ENCODE assay signal across 8 mouse cellular contexts in the genomic region with DNA sequence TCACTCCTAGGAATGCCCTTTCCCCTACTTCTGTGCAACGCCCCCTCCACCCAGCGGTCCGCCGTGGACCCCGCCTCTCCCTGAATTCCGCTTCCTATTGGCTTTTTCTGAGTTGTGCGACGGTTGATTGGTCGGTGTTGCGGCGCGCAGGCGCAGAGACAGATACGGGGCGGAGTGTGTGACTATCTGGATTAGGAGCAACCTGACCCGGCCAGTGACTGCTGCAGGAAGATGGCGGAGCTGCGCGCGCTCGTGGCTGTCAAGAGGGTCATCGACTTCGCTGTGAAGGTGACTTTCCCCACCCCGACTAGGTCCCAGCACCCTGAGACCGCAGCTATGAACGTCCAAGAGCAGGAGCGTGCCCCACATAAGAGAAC. TPM values are rescaled to one million over a fixed set of nuclear protein-coding genes. Genes with fewer than 3 reads are reported as not detected.
DNase-seq lines count a peak whose midpoint lies in the region; ATAC-seq lines count a peak whose summit lies in the region.

A gene (plus strand): TSS at position 167 of the 377 bp plus-strand sequence.
A gene (plus strand): TSS at position 212 of the 377 bp plus-strand sequence.

- H3K36me3 ChIP-seq in intestine, embryonic 14.5 days (ENCODE audit: control insufficient read depth, insufficient read depth, low read length) = no peaks in the 10 kb centered on the region

- intact Hi-C loops in left cerebral cortex, postnatal 14 days (cut with DNase I) = loop anchor here (10.0 kb wide), 1 partner anchor 129 kb away; a partner anchor contains a TSS

- DNase-seq in adrenal gland, adult 18-20 months (ENCODE audit: low spot score in 2 of 2) = peak; percentile 86 to 89
- DNase-seq in embryo, embryonic 11 days = peak; percentile 95
- peak; percentile 97 for DNase-seq in gastrocnemius, postnatal 25 days
- DNase-seq in intestine, embryonic 14.5 days (ENCODE audit: low spot score) = no peak
- peak; percentile 94 to 95 for DNase-seq in left cerebral cortex, postnatal 14 days (ENCODE audit: low spot score in 2 of 2)
- peak; percentile 97 for DNase-seq in mesoderm, embryonic 11.5 days (ENCODE audit: low read depth, low spot score)
- DNase-seq in right cerebral cortex, postnatal 36 days (ENCODE audit: low spot score in 2 of 2) = peak; percentile 93 to 96
- DNase-seq in yolk sac, embryonic 10.5 days (ENCODE audit: low spot score) = peak; percentile 98

- peak within 1 kb of the TSS; percentile 61 for H3K9ac ChIP-seq in intestine, embryonic 14.5 days (ENCODE audit: low read length)

- H3K27ac ChIP-seq in intestine, embryonic 14.5 days (ENCODE audit: low read depth) = peak within 1 kb of the TSS; percentile 98

- peak within 1 kb of the TSS; percentile 91 for H3K4me2 ChIP-seq in intestine, embryonic 14.5 days (ENCODE audit: low read length)

- under 1% methylated on average over 27 of the region's 27 CpGs for WGBS in intestine, embryonic 14.5 days

- peak; percentile 95 for ATAC-seq in intestine, embryonic 14.5 days (replicated peaks; ENCODE audit: low FRiP score, low TSS enrichment, low read depth)

- H3K4me1 ChIP-seq in intestine, embryonic 14.5 days (replicated peaks; ENCODE audit: control insufficient read depth, insufficient read depth, low read length) = peaks cover 10% of the 10 kb centered on the region

- peak within 1 kb of the TSS; percentile 63 for H3K4me3 ChIP-seq in intestine, embryonic 14.5 days (ENCODE audit: low read depth, low read length)

- H3K9me3 ChIP-seq in intestine, embryonic 14.5 days (ENCODE audit: control insufficient read depth, low read length) = no peaks in the 10 kb centered on the region

- no peaks in the 10 kb centered on the region for H3K27me3 ChIP-seq in intestine, embryonic 14.5 days (replicated peaks; ENCODE audit: control insufficient read depth, insufficient read depth, low read length)

RNA-seq across cellular contexts. Expression of the first gene that starts in this region (rescaled TPM):
- total RNA-seq in adrenal gland, adult 18-20 months (2021) = 100 to 1,000 TPM; 440 to 834 TPM
- total RNA-seq in gastrocnemius, postnatal 25 days (2021) = 100 to 1,000 TPM; 310 to 323 TPM
- 347 and 370 TPM in 2 replicates for polyA plus RNA-seq in intestine, embryonic 14.5 days (2014; fragmentation: Nextera tagmentation; extraction: Ambion mirVana)
- total RNA-seq in left cerebral cortex, postnatal 14 days (2021) = 10 to 100 TPM; 51.9 to 52.6 TPM

RNA-seq across cellular contexts. Expression of the second gene that starts in this region (rescaled TPM):
- under 1 TPM in 1 of 2 experiments, not detected in 1; 0.43 TPM for total RNA-seq in adrenal gland, adult 18-20 months (2021)
- total RNA-seq in gastrocnemius, postnatal 25 days (2021) = under 1 TPM; 0.46 to 0.62 TPM
- polyA plus RNA-seq in intestine, embryonic 14.5 days (2014; fragmentation: Nextera tagmentation; extraction: Ambion mirVana) = 0.39 TPM in 1 of 2 replicates, not detected in the other
- 1 to 10 TPM in 1 of 2 experiments, under 1 TPM in 1; 0.86 to 2.0 TPM for total RNA-seq in left cerebral cortex, postnatal 14 days (2021)

Comparison
In these comparisons a context has a peak if more than half of its experiments do, and no peak if none do; other contexts are left out.
1. RNA of the first gene that starts in this region (total RNA-seq): 440 to 834 TPM in adrenal gland, adult 18-20 months and 310 to 323 TPM in gastrocnemius, postnatal 25 days; 51.9 to 52.6 TPM in left cerebral cortex, postnatal 14 days; every median in the first group is over 4 times any median in the second.